Mouse (Mus musculus) Patski (cell line): Measurements from ENCODE around the gene 5031439G07Rik. TPM values are rescaled to one million over a fixed set of nuclear protein-coding genes. Genes with fewer than 3 reads are reported as not detected.
A peak's percentile ranks its signal among the peaks of the same experiment; 100 is the strongest.
"Not testable (repeated sequence)": the region's sequence is repeated elsewhere in the genome, so short reads cannot be mapped to it uniquely, and the experiment has no call there.

ENCODE experiments used
- ATAC-seq: fragments of 100-300 bp; one replicate; pipeline ENCODE4 v1.8.0; 2021
- CTCF ChIA-PET: fragments of 350-600 bp; sonication (Branson Sonifier 250); formaldehyde crosslinking; loops from one replicate; lab custom pipeline; 2022; ENCODE audit warnings: inconsistent platforms; lab: Charles Lee
- POLR2A ChIA-PET: fragments of 350-600 bp; sonication (Branson Sonifier 250); formaldehyde crosslinking; loops from one replicate; lab custom pipeline; 2022; ENCODE audit warnings: antibody characterized with exemption, inconsistent platforms; lab: Charles Lee
- DNase-seq: peaks from one replicate; pipeline ENCODE4 v3.0.0-alpha.2; 2011; ENCODE audit warnings: low read depth, low spot score
- H3K27me3 ChIP-seq: fragments of 371-371 bp; one replicate; pipeline ENCODE4 v1.5.1; 2021
- CTCF ChIP-seq: fragments of 100-300 bp; IDR thresholded peaks from one replicate; pipeline ENCODE4 v1.5.1; 2021
- in situ Hi-C: fragments of 300-500 bp; cut with MboI; formaldehyde crosslinking; loops from 3 replicates; pipeline ENCODE4 v1.11.1; 2018; ENCODE audit warnings: low pct_unique_long_range_greater_than_20kb, mixed read lengths
- polyA plus RNA-seq: library from polyadenylated mRNA; unstranded; gene quantifications from one replicate; pipeline ENCODE4 v1.2.3, GENCODE M21; 2021

Gene 5031439G07Rik
- polyA plus RNA-seq, 1 experiment from 2014 or later: 85.7 TPM

DNA sequence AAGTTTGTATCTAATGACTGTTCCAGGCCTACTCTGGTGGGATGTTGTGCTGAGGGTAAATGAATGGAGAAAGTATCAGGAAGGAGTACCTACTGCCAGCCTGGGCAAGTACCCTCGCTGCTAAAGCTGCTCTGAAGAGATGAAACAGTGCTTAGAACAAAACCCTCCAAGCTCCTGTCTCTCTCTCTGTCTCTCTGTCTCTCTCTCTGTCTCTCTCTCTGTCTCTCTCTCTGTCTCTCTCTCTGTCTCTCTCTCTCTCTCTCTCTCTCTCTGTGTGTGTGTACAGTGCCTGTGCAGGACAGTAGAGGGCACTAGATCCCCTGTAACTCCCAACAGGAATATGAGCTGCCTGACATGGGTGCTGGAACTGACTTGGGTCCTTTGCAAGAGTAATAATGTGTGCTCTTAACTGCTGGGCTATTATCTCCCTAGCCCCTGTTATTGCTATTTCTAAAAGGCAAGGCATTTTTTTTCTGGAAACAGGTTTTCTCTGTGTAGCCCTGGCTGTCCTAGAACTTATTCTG is 62.8 kb downstream of the 5031439G07Rik start:
- in situ Hi-C loops: loop anchor here (10.0 kb wide), 1 partner anchor 171 kb away; no protein-coding TSS in a partner anchor

DNA sequence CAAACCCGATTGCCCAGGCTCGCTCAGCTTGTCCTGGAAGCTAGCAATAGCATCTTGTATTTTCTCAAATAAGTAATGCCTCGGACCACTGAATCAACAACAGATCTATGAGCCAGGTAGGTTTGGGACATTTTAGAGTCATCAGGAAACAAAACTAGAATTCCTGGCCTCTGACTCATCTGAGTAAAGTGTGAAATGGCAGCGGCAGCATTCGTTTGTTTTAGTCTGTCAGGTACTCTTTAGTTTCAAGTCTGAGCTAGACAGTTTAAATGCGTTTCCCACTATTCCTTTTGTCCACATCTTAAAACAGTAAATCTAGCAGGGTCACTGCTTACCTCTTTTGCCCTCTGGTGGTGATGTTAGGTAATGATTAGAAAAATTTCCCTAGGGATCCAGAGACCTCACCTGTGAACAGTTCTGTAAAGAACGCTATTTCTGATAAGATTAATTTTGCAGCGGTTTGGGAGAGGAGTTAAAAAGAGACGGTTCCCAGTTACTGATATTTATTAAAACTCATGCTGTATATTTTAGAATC is 63.5 kb downstream of the 5031439G07Rik start:
- H3K27me3 ChIP-seq: no peaks in the 10 kb centered on the region
- in situ Hi-C loops: loop anchor here (10.0 kb wide), 1 partner anchor 170 kb away; no protein-coding TSS in a partner anchor
- ChIA-PET CTCF (interaction anchor here (1.0 to 2.8 kb wide), 18 partner anchors 8 to 170 kb away, joined by 3 to 16 read pairs (median 4); partner anchors contain the start of gene 5031439G07Rik), POLR2A (interaction anchor here (1.5 kb wide), 1 partner anchor 71 kb away, joined by 3 read pairs; no protein-coding TSS in a partner anchor)
- DNase-seq (peak; percentile 6), ATAC-seq (peak; percentile 21)
- TF ChIP-seq CTCF: no peak

More for the DNA sequence above, 62.8 kb downstream of the 5031439G07Rik start:
- CTCF ChIA-PET: interaction anchor here (0.5 to 2.8 kb wide), 21 partner anchors 8 to 171 kb away, joined by 3 to 16 read pairs (median 3); partner anchors contain the start of gene 5031439G07Rik
- no peaks in the 10 kb centered on the region for H3K27me3 ChIP-seq
- TF ChIP-seq CTCF: peak; percentile 69
- DNase-seq: no peak
- POLR2A ChIA-PET: interaction anchor here (1.0 kb wide), 1 partner anchor 59 kb away, joined by 3 read pairs; no protein-coding TSS in a partner anchor
- no peak for ATAC-seq

- no peaks in the 10 kb centered on the region for H3K27me3 ChIP-seq
- POLR2A ChIA-PET: interaction anchor here (0.7 to 1.5 kb wide), 2 partner anchors 64 to 72 kb away, joined by 3 read pairs; no protein-coding TSS in a partner anchor
- DNase-seq: no peak
- in situ Hi-C loops: loop anchor here (10.0 kb wide), 1 partner anchor 169 kb away; no protein-coding TSS in a partner anchor
- CTCF ChIA-PET: interaction anchor here (1.0 to 2.8 kb wide), 6 partner anchors 11 to 165 kb away, joined by 3 to 14 read pairs (median 6); no protein-coding TSS in a partner anchor
- ATAC-seq: peak; percentile 49
- TF ChIP-seq CTCF: no peak
Observed at GRCm38 (mm10) chr15:84923508-84924181, 64.7 kb downstream of the 5031439G07Rik start.

DNA sequence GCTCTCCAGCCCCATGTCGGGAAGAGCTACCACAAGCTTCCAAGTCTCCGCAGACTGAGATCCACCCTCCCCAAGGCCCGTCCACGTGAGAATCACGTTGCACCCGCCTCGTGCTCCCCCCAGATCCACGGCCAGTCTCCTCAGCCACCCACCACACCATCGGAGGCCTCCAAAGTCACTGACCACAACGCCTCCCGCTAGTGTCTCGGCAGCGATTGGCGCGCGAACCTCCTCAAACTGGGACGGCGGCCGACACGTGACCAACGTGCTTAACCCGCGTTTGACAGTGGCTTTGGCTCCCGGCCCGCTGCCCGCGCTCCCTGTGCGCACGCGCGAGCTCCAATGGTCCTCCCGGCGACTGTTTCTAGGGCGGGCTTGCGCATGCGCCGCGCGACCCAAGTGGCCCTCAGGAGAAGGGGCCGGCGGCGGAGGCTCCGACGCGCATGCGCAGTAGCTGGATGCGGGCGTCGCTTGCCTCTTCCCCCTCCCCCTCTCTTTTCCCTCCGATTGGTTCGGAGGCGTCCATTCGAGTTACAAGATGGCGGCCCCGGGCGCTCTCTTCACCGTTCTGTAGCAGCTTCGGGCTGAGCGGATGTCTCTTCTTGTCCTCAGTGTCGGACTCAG is 65.4 kb downstream of the 5031439G07Rik start, which contains the start of gene Nup50:
Gene Nup50 (plus strand): TSS at position 528 of the 624 bp plus-strand sequence.
- POLR2A ChIA-PET: interaction anchor here (0.7 to 1.3 kb wide), 3 partner anchors 12 to 118 kb away, joined by 3 read pairs; no protein-coding TSS in a partner anchor
- in situ Hi-C loops: loop anchor here (10.0 kb wide), 1 partner anchor 168 kb away; no protein-coding TSS in a partner anchor
- no peaks in the 10 kb centered on the region for H3K27me3 ChIP-seq
- TF ChIP-seq CTCF: no peak
- ATAC-seq: peak; percentile 75
- CTCF ChIA-PET: no interaction called here
- peak; percentile 79 for DNase-seq

DNA sequence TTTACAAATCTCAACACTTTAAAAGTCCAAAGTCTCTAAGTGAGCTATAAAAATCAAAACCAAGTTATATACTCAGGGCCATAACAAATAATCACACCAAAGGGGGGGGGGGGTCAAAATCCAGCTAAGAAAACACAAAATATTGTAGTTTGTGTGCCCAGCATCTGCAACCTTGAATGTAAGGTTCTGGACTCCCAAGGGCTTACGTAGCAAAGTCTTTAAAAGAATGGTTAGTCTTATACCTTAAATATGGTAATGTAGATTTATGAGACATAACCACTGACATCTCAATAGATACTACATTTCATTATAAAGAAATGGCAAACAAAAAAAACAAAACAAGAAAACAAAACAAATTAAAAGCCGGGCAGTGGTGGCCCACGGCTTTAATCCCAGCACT is 68.4 kb downstream of the 5031439G07Rik start, which contains the start of gene Gm29666:
Gene Gm29666 (minus strand): TSS at position 101 of the 400 bp plus-strand sequence.
- in situ Hi-C loops: loop anchor here (10.0 kb wide), 1 partner anchor 165 kb away; no protein-coding TSS in a partner anchor
- ChIA-PET POLR2A (no interaction called here), CTCF (interaction anchor here (0.6 kb wide), 1 partner anchor 254 kb away, joined by 3 read pairs; no protein-coding TSS in a partner anchor)
- DNase-seq (no peak), ATAC-seq (no peak)
- TF ChIP-seq CTCF: no peak
- no peaks in the 10 kb centered on the region for H3K27me3 ChIP-seq

DNA sequence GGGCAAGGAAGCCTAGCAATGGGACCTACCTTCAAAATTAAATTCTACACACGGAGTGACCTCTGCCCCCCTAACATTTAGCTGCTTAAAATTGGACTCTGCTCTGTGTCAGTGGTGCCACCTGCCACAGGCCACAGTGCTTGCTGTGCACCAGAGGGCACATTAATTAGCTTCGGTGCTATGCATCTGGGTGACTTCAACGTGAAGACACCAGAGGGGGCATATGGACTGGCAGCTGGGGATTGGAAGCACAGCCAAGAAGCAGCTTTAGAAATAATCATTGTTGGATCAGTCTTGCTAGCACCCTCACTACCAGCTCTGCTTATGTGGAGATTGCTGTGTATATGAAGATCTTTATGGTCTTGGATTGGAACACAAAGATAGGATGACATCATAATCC is 75.2 kb downstream of the 5031439G07Rik start:
- in situ Hi-C loops: no loop called here
- no peak for TF ChIP-seq CTCF

DNA sequence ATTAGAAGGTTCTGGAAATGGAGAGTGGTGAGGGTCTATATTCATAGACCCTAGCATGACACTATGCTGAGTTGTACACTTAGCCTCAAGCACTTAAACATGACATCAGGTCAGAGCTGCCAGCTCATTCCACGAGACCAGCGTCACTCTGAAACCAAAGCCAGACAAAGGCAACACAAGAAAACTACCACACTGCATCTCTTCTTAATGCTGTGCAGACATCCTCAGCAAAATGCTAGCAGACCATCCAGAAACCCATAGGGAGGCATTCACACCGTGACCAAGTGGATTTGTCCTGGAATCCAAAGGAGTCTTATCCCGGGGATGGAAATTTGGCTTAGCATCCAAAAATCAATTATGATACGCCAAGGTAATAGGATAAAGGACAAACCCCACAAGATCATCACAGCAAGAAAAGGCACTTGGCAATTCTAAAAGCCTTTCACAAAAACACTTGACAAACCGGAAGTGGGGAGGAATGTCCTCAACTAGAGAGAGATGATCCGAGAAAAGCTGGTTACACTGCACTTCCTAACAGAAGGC is 84.4 kb downstream of the 5031439G07Rik start:
- DNase-seq (no peak), ATAC-seq (no peak)
- in situ Hi-C loops: no loop called here
- ChIA-PET CTCF (interaction anchor here (1.5 kb wide), 1 partner anchor 21 kb away, joined by 3 read pairs; no protein-coding TSS in a partner anchor), POLR2A (no interaction called here)
- H3K27me3 ChIP-seq: peaks cover 34% of the 10 kb centered on the region
- no peak for TF ChIP-seq CTCF

More for the DNA sequence above, 75.2 kb downstream of the 5031439G07Rik start:
- CTCF ChIA-PET: no interaction called here
- POLR2A ChIA-PET: no interaction called here
- DNase-seq: no peak
- no peak for ATAC-seq
- H3K27me3 ChIP-seq: no peaks in the 10 kb centered on the region

DNA sequence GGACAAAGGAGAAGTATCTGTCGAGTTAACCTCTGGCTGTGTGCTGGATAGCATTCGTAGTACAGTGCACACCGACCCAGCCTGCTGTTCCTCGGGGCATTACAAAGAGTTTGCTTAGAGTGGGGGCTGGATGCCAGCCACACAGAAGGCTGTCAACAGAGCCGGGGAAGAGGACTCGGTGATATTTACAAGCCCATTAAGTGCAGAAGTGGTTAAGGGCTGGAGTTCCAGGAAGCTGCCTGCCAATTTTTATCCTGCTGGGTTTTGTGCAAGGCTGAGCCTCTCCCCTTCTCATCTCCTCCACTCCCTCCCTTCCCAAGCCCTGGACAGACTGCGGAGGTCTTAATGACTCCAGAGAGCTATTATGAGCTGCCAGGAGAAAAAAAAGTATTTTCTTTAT is 90.3 kb downstream of the 5031439G07Rik start:
- DNase-seq (no peak), ATAC-seq (no peak)
- in situ Hi-C loops: no loop called here
- H3K27me3 ChIP-seq: peaks cover 41% of the 10 kb centered on the region
- ChIA-PET POLR2A (no interaction called here), CTCF (no interaction called here)
- TF ChIP-seq CTCF: no peak

DNA sequence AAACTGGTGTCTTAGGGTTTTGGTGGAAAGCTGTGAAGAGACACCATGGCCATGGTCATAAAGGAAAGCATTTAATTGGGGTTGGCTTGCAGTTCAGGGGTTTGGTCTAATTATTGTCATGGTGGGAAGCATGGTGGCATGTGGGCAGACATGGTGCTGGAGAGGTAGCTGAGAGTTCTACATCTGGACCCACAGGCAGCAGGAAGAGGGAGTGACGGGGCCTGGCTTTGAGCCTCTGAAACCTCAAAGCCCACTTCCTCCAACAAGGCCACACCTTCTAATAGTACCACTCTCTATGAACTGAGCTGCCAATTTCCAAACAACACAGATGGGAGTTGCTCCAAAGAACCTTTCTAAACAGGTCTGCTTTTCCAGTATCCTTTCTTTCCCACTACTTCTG is 91.7 kb downstream of the 5031439G07Rik start:
- ATAC-seq (no peak), DNase-seq (no peak)
- CTCF ChIA-PET: no interaction called here
- in situ Hi-C loops: no loop called here
- TF ChIP-seq CTCF: no peak
- peaks cover 31% of the 10 kb centered on the region for H3K27me3 ChIP-seq
- POLR2A ChIA-PET: no interaction called here

DNA sequence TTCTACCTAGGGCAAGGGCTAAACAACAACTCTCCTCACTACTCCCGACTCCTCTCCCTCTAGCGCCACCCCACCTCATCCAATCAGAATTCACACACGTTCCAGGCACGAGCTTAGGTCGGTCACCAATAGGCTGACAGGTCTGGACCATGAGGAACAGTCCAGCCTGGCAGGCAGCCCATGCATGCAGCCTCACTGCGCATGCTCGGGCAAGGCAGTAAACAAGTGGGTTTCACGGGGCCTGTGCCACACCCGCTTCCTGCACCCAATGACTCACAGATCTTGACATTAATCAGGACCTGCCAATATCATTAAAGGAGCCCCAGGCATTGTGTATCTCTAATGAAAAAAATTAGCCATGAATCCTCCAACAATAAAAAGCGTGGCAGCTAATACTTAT is 92.1 kb downstream of the 5031439G07Rik start:
- POLR2A ChIA-PET, CTCF ChIA-PET, in situ Hi-C loops, DNase-seq, ATAC-seq: not testable (repeated sequence)
- peaks cover 28% of the 10 kb centered on the region for H3K27me3 ChIP-seq

Other genes starting within 250 kb of the 5031439G07Rik start
- gene Phf21b, start 132.5 kb downstream of the 5031439G07Rik start, polyA plus RNA-seq: 1.8 TPM
- 0.18 TPM for gene Gm29666, start 68.5 kb downstream of the 5031439G07Rik start, polyA plus RNA-seq
- gene Nup50, start 65.1 kb downstream of the 5031439G07Rik start, polyA plus RNA-seq: 41.5 TPM
- not detected for gene Upk3a, start 28.6 kb upstream of the 5031439G07Rik start, polyA plus RNA-seq
- gene Fam118a, start 40.4 kb upstream of the 5031439G07Rik start, polyA plus RNA-seq: 51.2 TPM
- 0.01 TPM for gene Smc1b, start 143.4 kb upstream of the 5031439G07Rik start, polyA plus RNA-seq
- not detected for gene Ribc2, start 143.5 kb upstream of the 5031439G07Rik start, polyA plus RNA-seq
- 11.6 TPM for gene Fbln1, start 217.4 kb upstream of the 5031439G07Rik start, polyA plus RNA-seq